Mouse (Mus musculus): ENCODE data around the gene Hnrnph3. TPM values are rescaled to one million over a fixed set of nuclear protein-coding genes. Genes with fewer than 3 reads are reported as not detected.

The Hnrnph3 gene
- polyA plus RNA-seq, 1 experiment from 2014 or later, result 100 TPM

GRCm38 (mm10) chr10:63014168-63014567 lies 9.8 kb downstream of the Hnrnph3 start:
- H3K27me3 ChIP-seq, result no peaks in the 10 kb centered on the region
- no peak overlapping the region for H3K27ac ChIP-seq (replicated peaks)
- H3K4me1 ChIP-seq, result no peaks in the 10 kb centered on the region
- no peaks in the 10 kb centered on the region for H3K9me3 ChIP-seq (replicated peaks)
- no peak for ATAC-seq (ENCODE audit: insufficient number of reproducible peaks, low FRiP score, low TSS enrichment, low read depth)
- no peak overlapping the region for H3K9ac ChIP-seq
- H3K36me3 ChIP-seq, result peaks cover 69% of the 10 kb centered on the region
- no peak overlapping the region for H3K4me2 ChIP-seq (replicated peaks)
- H3K4me3 ChIP-seq (replicated peaks), result no peak overlapping the region
- 85% methylated on average over 9 of the region's 9 CpGs for WGBS

GRCm38 (mm10) chr10:63013476-63013875 lies 10.5 kb downstream of the Hnrnph3 start:
- 87% methylated on average over 3 of the region's 3 CpGs for WGBS
- Histone ChIP-seq H3K9ac (no peak overlapping the region), H3K4me1 (no peaks in the 10 kb centered on the region), H3K27ac (replicated peaks) (no peak overlapping the region), H3K36me3 (peaks cover 72% of the 10 kb centered on the region), H3K9me3 (replicated peaks) (no peaks in the 10 kb centered on the region), H3K4me3 (replicated peaks) (no peak overlapping the region), H3K27me3 (no peaks in the 10 kb centered on the region), H3K4me2 (replicated peaks) (no peak overlapping the region)
- no peak for ATAC-seq (ENCODE audit: insufficient number of reproducible peaks, low FRiP score, low TSS enrichment, low read depth)

- 72% methylated on average over 6 of the region's 6 CpGs for WGBS
- H3K9ac ChIP-seq, result no peak overlapping the region
- no peak for ATAC-seq (ENCODE audit: insufficient number of reproducible peaks, low FRiP score, low TSS enrichment, low read depth)
- H3K4me1 ChIP-seq, result no peaks in the 10 kb centered on the region
- H3K36me3 ChIP-seq, result peaks cover 80% of the 10 kb centered on the region
- H3K4me2 ChIP-seq (replicated peaks), result no peak overlapping the region
- H3K4me3 ChIP-seq (replicated peaks), result no peak overlapping the region
- H3K27me3 ChIP-seq, result no peaks in the 10 kb centered on the region
- no peaks in the 10 kb centered on the region for H3K9me3 ChIP-seq (replicated peaks)
- H3K27ac ChIP-seq (replicated peaks), result no peak overlapping the region
These were observed 12.5 kb downstream of the Hnrnph3 start for GRCm38 (mm10) chr10:63011556-63011955.

- Histone ChIP-seq H3K9ac (no peak overlapping the region), H3K36me3 (peaks cover 76% of the 10 kb centered on the region), H3K4me3 (replicated peaks) (no peak overlapping the region), H3K9me3 (replicated peaks) (no peaks in the 10 kb centered on the region), H3K27me3 (no peaks in the 10 kb centered on the region), H3K27ac (replicated peaks) (no peak overlapping the region), H3K4me1 (no peaks in the 10 kb centered on the region), H3K4me2 (replicated peaks) (no peak overlapping the region)
- WGBS, result 67% methylated on average over 4 of the region's 4 CpGs
- 0 out of 2 replicates have a peak, but pooled peaks have one; percentile 15 for ATAC-seq (ENCODE audit: insufficient number of reproducible peaks, low FRiP score, low TSS enrichment, low read depth)
These were observed 13.7 kb downstream of the Hnrnph3 start for GRCm38 (mm10) chr10:63010268-63010667.

GRCm38 (mm10) chr10:63008193-63008592 lies 15.8 kb downstream of the Hnrnph3 start:
- ATAC-seq (ENCODE audit: insufficient number of reproducible peaks, low FRiP score, low TSS enrichment, low read depth), result no peak
- 62% methylated on average over 3 of the region's 3 CpGs for WGBS
- Histone ChIP-seq H3K27ac (replicated peaks) (no peak overlapping the region), H3K4me2 (replicated peaks) (no peak overlapping the region), H3K36me3 (peaks cover 81% of the 10 kb centered on the region), H3K4me1 (no peaks in the 10 kb centered on the region), H3K9ac (no peak overlapping the region), H3K27me3 (no peaks in the 10 kb centered on the region), H3K9me3 (replicated peaks) (no peaks in the 10 kb centered on the region), H3K4me3 (replicated peaks) (no peak overlapping the region)

DNA sequence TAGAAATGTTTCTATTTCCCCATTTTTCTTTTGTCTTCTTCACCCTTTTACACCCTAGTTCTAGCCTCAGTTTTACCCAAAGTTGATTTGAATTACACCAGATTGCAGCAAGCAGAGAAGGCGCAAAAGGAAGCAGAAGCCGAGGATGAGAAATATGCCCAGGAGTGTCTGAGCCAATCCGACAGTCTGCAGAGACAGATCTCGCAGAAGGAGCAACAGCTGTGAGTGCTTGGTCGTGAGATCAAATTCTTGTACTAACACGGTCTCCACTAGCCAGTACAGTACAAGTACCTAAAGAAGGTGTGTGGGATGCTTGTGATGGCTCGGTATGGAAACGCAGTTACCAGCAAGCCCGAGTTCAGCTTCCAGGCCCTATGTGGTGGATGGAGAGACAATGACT lies 19.5 kb downstream of the Hnrnph3 start:
- Histone ChIP-seq H3K27me3 (no peaks in the 10 kb centered on the region), H3K4me1 (no peaks in the 10 kb centered on the region), H3K36me3 (peaks cover 83% of the 10 kb centered on the region), H3K9me3 (replicated peaks) (no peaks in the 10 kb centered on the region), H3K27ac (replicated peaks) (no peak overlapping the region), H3K9ac (no peak overlapping the region), H3K4me3 (replicated peaks) (no peak overlapping the region), H3K4me2 (replicated peaks) (no peak overlapping the region)
- no peak for ATAC-seq (ENCODE audit: insufficient number of reproducible peaks, low FRiP score, low TSS enrichment, low read depth)
- WGBS, result 86% methylated on average over 9 of the region's 9 CpGs

DNA sequence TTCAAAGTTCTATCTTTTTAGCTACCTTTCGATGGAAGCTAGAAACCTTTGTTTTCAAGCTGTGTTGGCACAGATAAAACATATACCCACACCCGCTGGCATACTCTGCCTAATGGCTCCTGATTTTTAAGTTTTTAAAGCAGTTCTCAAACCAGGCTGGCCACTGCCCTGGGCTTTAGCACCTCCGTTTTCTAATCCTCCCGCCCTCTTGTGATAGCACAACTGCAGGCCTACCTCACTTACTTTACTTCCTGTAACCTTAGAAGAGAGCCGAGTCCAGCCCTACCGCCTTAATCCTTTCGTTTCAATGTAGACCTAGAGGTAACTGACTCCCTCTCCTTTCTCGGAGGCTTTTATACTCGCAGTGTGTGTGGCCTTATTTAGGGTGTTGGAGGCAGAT lies 20.8 kb downstream of the Hnrnph3 start:
- 65% methylated on average over 9 of the region's 9 CpGs for WGBS
- Histone ChIP-seq H3K27ac (replicated peaks) (no peak overlapping the region), H3K36me3 (peaks cover 87% of the 10 kb centered on the region)

DNA sequence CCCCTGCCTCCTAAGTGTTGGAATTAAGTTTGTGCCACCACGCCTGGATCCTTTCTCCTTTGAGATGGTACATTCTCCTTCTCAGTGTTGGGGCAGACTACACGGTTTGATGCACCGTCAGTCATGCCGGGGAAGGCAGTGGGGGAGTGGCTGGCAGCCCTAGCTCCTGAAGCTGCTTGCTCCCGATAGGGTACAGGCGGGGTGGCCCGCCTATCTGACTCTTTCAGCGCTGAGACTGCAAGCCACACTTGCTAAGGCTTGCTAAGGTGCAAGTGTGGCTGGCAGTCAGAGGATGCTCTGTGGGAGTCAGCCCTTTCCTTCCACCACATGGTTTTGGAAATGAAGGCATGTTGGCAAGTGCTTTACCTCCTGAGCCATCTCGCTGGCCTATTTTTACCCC lies 23.4 kb downstream of the Hnrnph3 start:
- no peaks in the 10 kb centered on the region for H3K9me3 ChIP-seq (replicated peaks)
- no peak overlapping the region for H3K9ac ChIP-seq
- H3K4me3 ChIP-seq (replicated peaks), result no peak overlapping the region
- H3K36me3 ChIP-seq, result peaks cover 91% of the 10 kb centered on the region
- WGBS, result 66% methylated on average over 9 of the region's 9 CpGs
- no peak overlapping the region for H3K4me2 ChIP-seq (replicated peaks)
- H3K4me1 ChIP-seq, result no peaks in the 10 kb centered on the region
- H3K27ac ChIP-seq (replicated peaks), result no peak overlapping the region
- H3K27me3 ChIP-seq, result no peaks in the 10 kb centered on the region
- ATAC-seq (ENCODE audit: insufficient number of reproducible peaks, low FRiP score, low TSS enrichment, low read depth), result no peak

More for the DNA sequence above, 20.8 kb downstream of the Hnrnph3 start:
- Histone ChIP-seq H3K27me3 (no peaks in the 10 kb centered on the region), H3K4me1 (no peaks in the 10 kb centered on the region), H3K4me3 (replicated peaks) (no peak overlapping the region), H3K4me2 (replicated peaks) (no peak overlapping the region), H3K9ac (no peak overlapping the region), H3K9me3 (replicated peaks) (no peaks in the 10 kb centered on the region)
- ATAC-seq (ENCODE audit: insufficient number of reproducible peaks, low FRiP score, low TSS enrichment, low read depth), result no peak

DNA sequence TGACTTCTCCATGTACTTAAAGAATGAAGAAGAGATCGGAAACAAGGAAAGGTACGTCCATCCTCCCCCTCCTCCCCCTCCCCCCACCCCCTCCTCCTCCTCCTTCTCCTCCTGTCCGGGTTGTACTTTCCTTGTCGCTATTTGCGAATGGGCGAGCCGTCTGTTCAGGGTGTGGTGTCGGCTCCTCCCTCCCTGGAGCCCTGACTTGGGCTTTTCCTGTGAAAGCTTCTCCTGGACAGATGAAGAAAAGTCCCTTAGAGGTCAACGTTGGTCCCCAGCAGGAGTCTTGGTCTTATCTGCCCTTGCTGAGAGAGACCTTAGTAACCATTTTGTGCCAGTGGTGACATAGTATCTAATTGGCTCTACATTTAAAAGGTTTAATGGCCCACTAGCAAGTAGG lies 30.0 kb downstream of the Hnrnph3 start:
- H3K27me3 ChIP-seq, result no peaks in the 10 kb centered on the region
- no peaks in the 10 kb centered on the region for H3K4me1 ChIP-seq
- 82% methylated on average over 4 of the region's 9 CpGs for WGBS
- peaks cover 92% of the 10 kb centered on the region for H3K36me3 ChIP-seq
- no peaks in the 10 kb centered on the region for H3K9me3 ChIP-seq (replicated peaks)
- no peak overlapping the region for H3K27ac ChIP-seq (replicated peaks)
- no peak for ATAC-seq (ENCODE audit: insufficient number of reproducible peaks, low FRiP score, low TSS enrichment, low read depth)
- no peak overlapping the region for H3K9ac ChIP-seq
- H3K4me3 ChIP-seq (replicated peaks), result no peak overlapping the region
- H3K4me2 ChIP-seq (replicated peaks), result no peak overlapping the region

- Histone ChIP-seq H3K9ac (no peak overlapping the region), H3K4me1 (no peaks in the 10 kb centered on the region), H3K9me3 (replicated peaks) (no peaks in the 10 kb centered on the region), H3K27me3 (no peaks in the 10 kb centered on the region), H3K4me2 (replicated peaks) (no peak overlapping the region), H3K36me3 (peaks cover 80% of the 10 kb centered on the region), H3K27ac (replicated peaks) (no peak overlapping the region), H3K4me3 (replicated peaks) (no peak overlapping the region)
- no peak for ATAC-seq (ENCODE audit: insufficient number of reproducible peaks, low FRiP score, low TSS enrichment, low read depth)
- 88% methylated on average over 15 of the region's 15 CpGs for WGBS
These were observed 33.4 kb downstream of the Hnrnph3 start for GRCm38 (mm10) chr10:62990636-62991035.

- 27% methylated on average over 3 of the region's 3 CpGs for WGBS
These were observed 36.7 kb downstream of the Hnrnph3 start for GRCm38 (mm10) chr10:62987341-62987740.

DNA sequence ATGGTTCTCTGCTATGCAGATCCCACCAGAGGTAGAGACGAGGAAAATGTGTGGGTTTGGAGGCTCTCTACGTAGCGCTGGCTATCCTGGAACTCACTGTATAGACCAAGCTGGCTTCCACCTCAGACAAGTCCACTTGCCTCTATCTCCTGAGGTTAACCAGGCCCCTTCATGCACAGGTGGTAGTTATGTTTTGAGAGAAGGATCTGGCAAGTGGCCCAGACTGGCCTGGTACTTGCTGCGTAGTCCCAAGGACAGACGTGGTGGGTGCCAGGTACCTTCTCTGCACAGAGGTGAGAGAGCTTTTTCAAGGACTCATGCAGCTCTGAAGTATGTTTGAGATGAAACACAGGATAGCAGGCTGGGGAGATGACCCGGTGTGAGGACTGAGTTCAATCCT lies 39.5 kb downstream of the Hnrnph3 start:
- H3K4me2 ChIP-seq (replicated peaks), result no peak overlapping the region
- H3K4me3 ChIP-seq (replicated peaks), result no peak overlapping the region
- H3K4me1 ChIP-seq, result peaks cover 5% of the 10 kb centered on the region; the same call in 1 of the 2 replicates
- peaks cover 46% of the 10 kb centered on the region for H3K36me3 ChIP-seq
- 93% methylated on average over 6 of the region's 6 CpGs for WGBS
- H3K27ac ChIP-seq (replicated peaks), result no peak overlapping the region
- no peaks in the 10 kb centered on the region for H3K27me3 ChIP-seq
- no peak overlapping the region for H3K9ac ChIP-seq
- no peak for ATAC-seq (ENCODE audit: insufficient number of reproducible peaks, low FRiP score, low TSS enrichment, low read depth)
- H3K9me3 ChIP-seq (replicated peaks), result no peaks in the 10 kb centered on the region

More at GRCm38 (mm10) chr10:62987341-62987740, 36.7 kb downstream of the Hnrnph3 start:
- Histone ChIP-seq H3K27me3 (no peaks in the 10 kb centered on the region), H3K4me3 (replicated peaks) (no peak overlapping the region), H3K36me3 (peaks cover 73% of the 10 kb centered on the region), H3K9ac (no peak overlapping the region), H3K27ac (replicated peaks) (no peak overlapping the region), H3K4me1 (no peaks in the 10 kb centered on the region), H3K4me2 (replicated peaks) (no peak overlapping the region), H3K9me3 (replicated peaks) (no peaks in the 10 kb centered on the region)
- ATAC-seq (ENCODE audit: insufficient number of reproducible peaks, low FRiP score, low TSS enrichment, low read depth), result 0 out of 2 replicates have a peak, but pooled peaks have one; percentile 19

Data from embryonic facial prominence, embryonic 15.5 days (tissue).